Comparison of ENCODE assay signal across 26 mouse cellular contexts in genomic region chr13:51433371-51433770, GRCm38 (mm10). TPM values are rescaled to one million over a fixed set of nuclear protein-coding genes. Genes with fewer than 3 reads are reported as not detected.
DNase-seq lines count a peak whose midpoint lies in the region; ATAC-seq lines count a peak whose summit lies in the region.
"Had no signal": no experiment of that assay in that cellular context is flagged by ENCODE, and none has a peak within 500 bp of the region (broad histone marks: within the 10 kb centered on the region; RNA-seq: fewer than 3 reads in every experiment).

No protein-coding gene starts in this region.

- H3K36me3 ChIP-seq in heart, embryonic 12.5 days, result no peaks in the 10 kb centered on the region
- H3K36me3 ChIP-seq: heart, embryonic 13.5 days; hindbrain, embryonic 10.5 days; hindbrain, embryonic 13.5 days had no signal

- peak; percentile 57 for DNase-seq in heart, adult 11 months
- DNase-seq in NIH3T3 (ENCODE audit: low read depth), result peak; percentile 45
- no peak for DNase-seq in adrenal gland, postnatal 36 days
- DNase-seq in adrenal gland, postnatal 4 days (ENCODE audit: low spot score in 2 of 2), result no peak
- DNase-seq: adrenal gland, postnatal 10 days; cerebellum, adult 11-12 months; cerebellum, adult 8-10 months; cerebellum, postnatal 10 days; cerebellum, postnatal 36 days; gastrocnemius, postnatal 10 days; gastrocnemius, postnatal 36 days; heart, postnatal 14 days; kidney, adult 2 months had no signal

- no peak overlapping the region for H3K9ac ChIP-seq in heart, embryonic 12.5 days
- H3K9ac ChIP-seq: forebrain, embryonic 13.5 days; heart, embryonic 13.5 days; hindbrain, embryonic 13.5 days had no signal

- no peak overlapping the region for H3K27ac ChIP-seq in heart, embryonic 12.5 days (ENCODE audit: poor library complexity, severe bottlenecking)
- H3K27ac ChIP-seq: forebrain, embryonic 10.5 days; forebrain, embryonic 13.5 days; heart, embryonic 13.5 days; hindbrain, embryonic 10.5 days; hindbrain, embryonic 13.5 days had no signal

- H3K27me3 ChIP-seq in heart, embryonic 12.5 days (replicated peaks), result no peaks in the 10 kb centered on the region
- H3K27me3 ChIP-seq: forebrain, embryonic 13.5 days; heart, embryonic 13.5 days; hindbrain, embryonic 13.5 days had no signal

- H3K9me3 ChIP-seq in heart, embryonic 12.5 days (replicated peaks), result no peaks in the 10 kb centered on the region
- H3K9me3 ChIP-seq: forebrain, embryonic 13.5 days; heart, embryonic 13.5 days; hindbrain, embryonic 13.5 days had no signal

- ATAC-seq in heart, embryonic 12.5 days (ENCODE audit: insufficient number of reproducible peaks, low FRiP score), result no peak
- peak; percentile 46 to 51; a peak in 3 of 4 replicates for ATAC-seq in hematopoietic stem cell, adult 5-6 weeks (replicated peaks in 1 of 2; ENCODE audit: insufficient read depth in 1 of 2, low FRiP score in 2 of 2, low TSS enrichment in 1 of 2, low read depth in 1 of 2, poor library complexity in 2 of 2, severe bottlenecking in 2 of 2)
- ATAC-seq: activated CD4-positive, CD25-positive, alpha-beta regulatory T cell, adult 4 months; CD4-positive, CD25-positive, alpha-beta regulatory T cell, adult 4 months; forebrain, embryonic 13.5 days; forebrain, embryonic 16.5 days; hindbrain, embryonic 16.5 days; intestine, postnatal 0 days had no signal

- WGBS in heart, embryonic 12.5 days, result 55% methylated on average over 3 of the region's 3 CpGs

- H3K4me2 ChIP-seq in heart, embryonic 12.5 days, result no peak overlapping the region
- H3K4me2 ChIP-seq: forebrain, embryonic 13.5 days; heart, embryonic 13.5 days; hindbrain, embryonic 13.5 days had no signal

- peaks cover 9% of the 10 kb centered on the region for H3K4me1 ChIP-seq in heart, embryonic 12.5 days (replicated peaks)

- H3K4me3 ChIP-seq in heart, embryonic 12.5 days, result no peak overlapping the region
- H3K4me3 ChIP-seq: forebrain, embryonic 10.5 days; forebrain, embryonic 13.5 days; heart, embryonic 13.5 days; hindbrain, embryonic 10.5 days; hindbrain, embryonic 13.5 days had no signal

RNA-seq across cellular contexts. Expression of gene S1pr3, which starts 24.9 kb away (rescaled TPM):
- polyA plus RNA-seq in heart, embryonic 12.5 days (2016; fragmentation: Nextera tagmentation; extraction: Ambion mirVana), result 18.7 and 19.3 TPM in 2 replicates
- total RNA-seq in hematopoietic stem cell, adult 5-6 weeks (2017), result 2.8 and 2.9 TPM in 2 replicates
- 10 to 100 TPM; 18.0 to 18.4 TPM for total RNA-seq in adrenal gland, postnatal 36 days (2021)
- 10 to 100 TPM; 23.6 to 26.5 TPM for total RNA-seq in adrenal gland, postnatal 4 days (2021)
- total RNA-seq: MEL had no signal
- polyA plus RNA-seq: CD4-positive, CD25-positive, alpha-beta regulatory T cell, adult 4 months had no signal

Comparison
In these comparisons a context has a peak if more than half of its experiments do, and no peak if none do; other contexts are left out.
1. DNase-seq: peak in heart, adult 11 months (single experiment) and NIH3T3 (single experiment); none in adrenal gland, postnatal 36 days (0 of 2) and adrenal gland, postnatal 4 days (0 of 2).